Mouse (Mus musculus) hindbrain, embryonic 12.5 days (tissue): Measurements from ENCODE around the gene AI661453. TPM values are rescaled to one million over a fixed set of nuclear protein-coding genes. Genes with fewer than 3 reads are reported as not detected.
"Not testable (repeated sequence)": the region's sequence is repeated elsewhere in the genome, so short reads cannot be mapped to it uniquely, and the experiment has no call there.

ENCODE experiments used
- ATAC-seq: fragments of 200-750 bp; cut with Nextera tagmentation; 2 replicates; pipeline ENCODE4 v1.8.0; 2017; ENCODE audit warnings: moderate TSS enrichment; ENCODE audit not compliant: low FRiP score
- H3K27ac ChIP-seq: fragments of 300-500 bp; sonication (generic); 2 replicates; pipeline ENCODE4 v1.5.1; 2016; ENCODE audit warnings: mild to moderate bottlenecking
- H3K27me3 ChIP-seq: fragments of 300-500 bp; sonication (generic); 2 replicates; pipeline ENCODE4 v1.6.1; 2016; ENCODE audit warnings: mild to moderate bottlenecking
- H3K36me3 ChIP-seq: fragments of 300-500 bp; sonication (generic); 2 replicates; pipeline ENCODE4 v1.6.1; 2016; ENCODE audit warnings: mild to moderate bottlenecking
- H3K4me1 ChIP-seq: fragments of 300-500 bp; sonication (generic); 2 replicates; pipeline ENCODE4 v1.6.1; 2016
- H3K4me2 ChIP-seq: fragments of 300-500 bp; sonication (generic); replicated peaks from 2 replicates; pipeline ENCODE4 v1.6.1; 2016; ENCODE audit warnings: mild to moderate bottlenecking
- H3K4me3 ChIP-seq: fragments of 300-500 bp; sonication (generic); 2 replicates; pipeline ENCODE4 v1.5.1; 2016; ENCODE audit warnings: mild to moderate bottlenecking
- H3K9ac ChIP-seq: fragments of 300-500 bp; sonication (generic); 2 replicates; pipeline ENCODE4 v1.6.1; 2016; ENCODE audit warnings: mild to moderate bottlenecking, moderate library complexity
- H3K9me3 ChIP-seq: fragments of 300-500 bp; sonication (generic); replicated peaks from 2 replicates; pipeline ENCODE4 v1.6.1; 2016; ENCODE audit warnings: mild to moderate bottlenecking
- WGBS: fragments of 180-500 bp; shearing (Covaris S2); methylation state at CpG from one replicate; pipeline ENCODE4 v1.1.7; 2016; 5-methylcytosine and 5-hydroxymethylcytosine counted together
- polyA plus RNA-seq: library from polyadenylated mRNA; unstranded; fragments of >200 nt; fragmentation: Nextera tagmentation; extraction: Ambion mirVana; gene quantifications from 2 replicates; pipeline ENCODE4 v1.2.1, GENCODE M21; 2016

Gene AI661453
- polyA plus RNA-seq, 1 experiment from 2014 or later: 0.28 TPM

DNA sequence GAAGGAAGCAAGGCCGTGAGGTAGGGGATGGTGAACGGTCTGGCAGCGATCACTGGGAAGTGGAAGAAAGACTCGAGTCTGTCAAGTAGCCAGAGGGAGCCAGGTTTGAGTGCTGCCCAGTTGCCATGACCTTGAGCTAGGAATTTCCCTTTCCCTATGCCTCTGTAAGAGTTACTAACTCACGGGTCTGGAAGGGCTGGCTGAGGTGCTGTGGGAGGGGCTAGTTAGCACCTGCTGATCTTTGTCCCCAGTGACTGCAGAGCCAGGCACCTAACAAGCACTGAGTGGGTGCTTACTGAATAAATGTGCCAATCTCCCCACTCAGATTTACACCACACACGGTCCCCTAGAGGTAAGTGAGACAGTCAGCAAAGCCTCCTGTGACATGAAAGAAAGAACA is 57.2 kb downstream of the AI661453 start:
- Histone ChIP-seq H3K36me3 (peaks cover 91% of the 10 kb centered on the region), H3K27ac (no peak overlapping the region), H3K9ac (no peak overlapping the region), H3K4me3 (no peak overlapping the region), H3K9me3 (no peaks in the 10 kb centered on the region), H3K4me1 (no peaks in the 10 kb centered on the region), H3K4me2 (no peak overlapping the region), H3K27me3 (no peaks in the 10 kb centered on the region)
- 88% methylated on average over 6 of the region's 6 CpGs for WGBS
- no peak for ATAC-seq

DNA sequence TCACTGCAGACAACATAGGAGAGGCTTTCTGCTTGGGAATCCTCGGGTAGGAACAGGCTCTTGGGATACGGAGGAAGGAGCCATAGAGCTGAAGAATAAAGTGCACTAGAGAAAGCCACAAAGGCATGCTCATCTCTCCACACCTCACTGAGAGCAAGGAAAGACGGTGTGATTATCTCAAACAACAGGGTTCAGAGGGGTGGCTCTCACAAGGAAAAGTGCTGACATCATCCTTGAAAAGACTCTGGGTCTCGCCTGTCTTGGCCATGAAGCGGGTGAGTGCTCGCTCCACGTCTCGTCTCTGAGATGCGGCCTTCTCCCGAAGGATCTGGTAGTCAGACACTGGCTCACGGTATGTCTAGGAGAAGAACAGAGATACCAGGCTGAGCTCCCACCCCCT is 57.7 kb downstream of the AI661453 start:
- no peaks in the 10 kb centered on the region for H3K4me1 ChIP-seq
- ATAC-seq: no peak
- H3K36me3 ChIP-seq: peaks cover 91% of the 10 kb centered on the region
- no peak overlapping the region for H3K27ac ChIP-seq
- WGBS: 90% methylated on average over 11 of the region's 11 CpGs
- H3K9ac ChIP-seq: no peak overlapping the region
- H3K27me3 ChIP-seq: no peaks in the 10 kb centered on the region
- H3K4me2 ChIP-seq: no peak overlapping the region
- H3K4me3 ChIP-seq: no peak overlapping the region
- no peaks in the 10 kb centered on the region for H3K9me3 ChIP-seq

DNA sequence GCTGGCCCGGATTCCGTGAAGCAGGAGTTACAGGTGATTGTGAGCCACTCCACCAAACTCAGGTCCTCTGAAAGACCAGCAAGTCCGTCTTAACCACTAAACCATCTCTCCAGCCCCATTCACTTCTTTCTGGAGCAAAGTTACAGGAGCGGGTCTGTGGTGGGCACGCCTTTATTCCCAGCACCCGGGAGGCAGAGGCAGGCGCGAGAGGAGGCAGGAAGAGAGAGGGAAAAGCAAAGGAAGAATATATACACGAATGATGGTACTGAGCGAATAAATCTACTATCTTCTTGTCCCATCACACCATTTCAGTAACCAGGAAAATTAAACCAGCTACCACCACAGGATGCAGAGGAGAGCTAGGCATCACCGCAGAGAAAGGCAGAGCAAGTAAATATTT is 65.1 kb downstream of the AI661453 start:
- ATAC-seq: no peak
- no peak overlapping the region for H3K27ac ChIP-seq
- H3K4me2 ChIP-seq: peak overlapping the region; percentile 87

DNA sequence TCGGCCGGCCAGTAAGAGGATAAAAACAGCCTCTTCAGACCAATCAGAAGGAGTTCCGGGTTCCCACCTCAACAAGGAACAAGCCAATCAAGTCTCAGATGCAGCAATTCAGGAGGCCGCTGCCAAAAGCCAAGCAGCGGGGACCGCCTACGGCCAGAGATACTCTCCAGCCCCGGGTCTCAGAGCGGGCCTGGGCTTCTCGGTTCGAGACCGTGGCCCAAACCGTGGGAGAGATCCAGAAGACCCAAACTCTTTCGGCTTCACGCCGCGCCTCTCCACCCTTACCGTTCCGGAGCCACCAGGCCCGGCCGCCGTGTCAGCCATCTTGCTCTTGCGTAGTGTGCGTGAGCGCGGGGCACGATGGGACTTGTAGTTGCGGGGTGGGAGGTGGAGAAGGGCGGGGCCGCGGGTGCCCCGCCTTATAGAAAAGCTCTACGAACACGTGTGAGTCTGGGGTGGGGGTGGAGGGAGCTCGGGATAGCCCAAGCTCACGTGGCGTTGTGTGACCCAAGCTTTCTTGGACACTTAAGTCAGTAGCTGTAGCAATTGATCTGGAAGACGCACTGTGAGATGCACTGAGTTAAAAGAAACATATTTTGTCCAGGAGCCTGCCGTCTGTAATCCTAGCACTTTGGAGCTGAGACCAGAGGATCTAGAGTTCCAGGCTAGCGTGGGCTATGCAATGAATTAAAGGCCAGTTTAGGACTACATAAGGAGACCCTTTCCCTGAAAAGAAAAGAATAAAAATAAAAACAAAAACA is 65.7 kb downstream of the AI661453 start, which contains the start of gene Taf8:
TSS of gene Taf8 (minus strand) at position 347 of the 761 bp plus-strand sequence.
- Histone ChIP-seq H3K4me2 (peak within 1 kb of the TSS; percentile 87), H3K36me3 (peaks cover 18% of the 10 kb centered on the region), H3K4me1 (peaks cover 21% of the 10 kb centered on the region), H3K27me3 (no peaks in the 10 kb centered on the region), H3K9ac (peak within 1 kb of the TSS; percentile 63), H3K27ac (peak within 1 kb of the TSS; percentile 50), H3K4me3 (peak within 1 kb of the TSS; percentile 51), H3K9me3 (no peaks in the 10 kb centered on the region)
- WGBS: 2% methylated on average over 36 of the region's 40 CpGs
- ATAC-seq: peak; percentile 96

More for the DNA sequence above, 65.1 kb downstream of the AI661453 start:
- Histone ChIP-seq H3K4me1 (peaks cover 21% of the 10 kb centered on the region), H3K4me3 (peak overlapping the region; percentile 51), H3K36me3 (peaks cover 23% of the 10 kb centered on the region), H3K9ac (peak overlapping the region; percentile 63), H3K9me3 (no peaks in the 10 kb centered on the region), H3K27me3 (no peaks in the 10 kb centered on the region)
- WGBS: 8% methylated on average over 11 of the region's 11 CpGs

DNA sequence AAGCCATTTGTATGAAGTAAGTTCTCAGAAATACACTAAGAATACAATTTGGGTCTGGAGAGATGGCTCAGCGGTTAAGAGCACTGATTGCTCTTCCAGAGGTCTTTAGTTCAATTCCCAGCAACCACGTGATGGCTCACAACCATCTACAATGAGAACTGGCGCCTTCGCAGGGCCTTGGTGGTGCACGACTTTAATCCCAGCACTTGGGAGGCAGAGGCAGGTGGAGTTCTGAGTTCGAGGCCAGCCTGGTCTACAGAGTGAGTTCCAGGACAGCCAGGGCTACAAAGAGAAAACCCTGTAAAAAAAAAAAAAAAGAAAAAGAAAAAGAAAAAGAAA is 66.3 kb downstream of the AI661453 start:
- 0 out of 2 replicates have a peak overlapping the region, but pooled peaks have one; percentile 51 for H3K4me3 ChIP-seq
- WGBS: 82% methylated on average over 6 of the region's 6 CpGs
- H3K4me2 ChIP-seq: peak overlapping the region; percentile 54; the same call in 1 of the 2 replicates
- not testable (repeated sequence) for H3K27me3 ChIP-seq, H3K9ac ChIP-seq, ATAC-seq, H3K27ac ChIP-seq, H3K9me3 ChIP-seq
- H3K4me1 ChIP-seq: peaks cover 21% of the 10 kb centered on the region
- peaks cover 14% of the 10 kb centered on the region for H3K36me3 ChIP-seq

DNA sequence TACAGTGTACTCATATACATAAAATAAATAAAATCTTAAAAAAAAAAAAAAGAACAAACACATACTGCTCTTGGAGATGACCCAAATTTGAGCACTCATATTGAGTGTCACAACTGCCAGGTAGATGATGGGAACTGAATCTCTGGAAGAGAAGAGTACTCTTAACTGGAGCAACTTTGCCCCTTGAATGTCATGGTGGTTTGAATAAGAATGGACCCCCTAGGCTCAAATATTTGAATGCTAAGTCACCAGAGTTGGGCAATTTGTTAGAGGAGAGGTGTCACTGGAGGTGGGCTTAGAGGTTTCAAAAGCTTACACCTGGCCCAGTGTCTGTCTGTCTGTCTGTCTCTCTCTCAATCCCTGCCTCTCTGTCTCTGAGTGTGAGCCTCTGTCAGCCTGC is 67.3 kb downstream of the AI661453 start:
- Histone ChIP-seq H3K4me3 (no peak overlapping the region), H3K27me3 (no peaks in the 10 kb centered on the region), H3K27ac (no peak overlapping the region), H3K9me3 (no peaks in the 10 kb centered on the region), H3K4me2 (no peak overlapping the region), H3K36me3 (peaks cover 7% of the 10 kb centered on the region), H3K9ac (no peak overlapping the region), H3K4me1 (peaks cover 25% of the 10 kb centered on the region)
- ATAC-seq: no peak

DNA sequence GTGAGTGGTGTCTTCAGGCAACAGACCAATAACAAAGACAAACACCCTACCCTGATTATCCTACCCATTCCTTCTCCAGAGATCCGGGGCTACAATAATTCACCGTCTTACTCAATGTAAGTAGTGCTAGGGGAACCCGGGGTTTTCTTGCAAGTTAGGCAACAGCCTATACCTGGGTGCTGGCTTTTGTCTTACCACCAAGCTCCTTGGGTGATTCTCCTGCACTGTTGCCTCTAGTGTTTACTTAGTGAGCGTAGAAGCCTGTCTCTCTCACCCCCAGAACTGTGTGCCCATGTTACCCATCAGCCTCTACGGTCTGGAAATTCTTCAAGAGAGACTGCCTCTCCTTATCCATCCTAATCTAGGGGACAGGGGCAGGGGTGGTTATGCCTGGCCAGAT is 67.8 kb downstream of the AI661453 start:
- H3K4me3 ChIP-seq: peak overlapping the region; percentile 24; the same call in 1 of the 2 replicates
- no peak overlapping the region for H3K9ac ChIP-seq
- H3K27me3 ChIP-seq: no peaks in the 10 kb centered on the region
- no peaks in the 10 kb centered on the region for H3K9me3 ChIP-seq
- H3K4me1 ChIP-seq: peaks cover 27% of the 10 kb centered on the region
- peaks cover 1% of the 10 kb centered on the region for H3K36me3 ChIP-seq
- ATAC-seq: no peak
- H3K4me2 ChIP-seq: peak overlapping the region; percentile 65
- 75% methylated on average over 5 of the region's 5 CpGs for WGBS
- no peak overlapping the region for H3K27ac ChIP-seq

DNA sequence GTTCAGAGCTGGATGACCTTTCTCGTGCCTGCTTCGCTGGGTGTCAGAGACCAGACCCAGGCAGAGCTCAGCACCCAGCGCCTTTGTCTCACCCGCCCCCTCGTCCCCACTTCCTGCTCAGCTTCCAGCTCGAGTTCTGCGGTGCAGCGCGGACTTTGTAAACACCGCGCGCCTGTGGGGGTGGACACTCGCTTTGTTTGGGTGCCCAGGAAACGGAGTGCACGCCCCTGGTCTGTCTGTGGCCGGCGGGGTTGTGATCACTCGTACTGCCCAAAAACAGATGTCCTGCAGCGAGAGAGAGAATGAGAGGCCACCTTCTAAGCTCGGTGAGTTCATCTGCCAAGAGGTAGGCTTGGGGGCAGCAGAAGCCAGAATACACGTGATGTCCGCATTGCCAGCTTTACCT is 68.5 kb downstream of the AI661453 start, which contains the start of gene Ccnd3:
TSS of gene Ccnd3 (plus strand) at position 111 of the 406 bp plus-strand sequence.
- Histone ChIP-seq H3K9me3 (no peaks in the 10 kb centered on the region), H3K27ac (0 out of 2 replicates have a peak within 1 kb of the TSS, but pooled peaks have one; percentile 7), H3K4me3 (peak within 1 kb of the TSS; percentile 24), H3K4me1 (peaks cover 27% of the 10 kb centered on the region), H3K4me2 (peak within 1 kb of the TSS; percentile 65), H3K9ac (peak within 1 kb of the TSS; percentile 49), H3K36me3 (no peaks in the 10 kb centered on the region), H3K27me3 (no peaks in the 10 kb centered on the region)
- WGBS: 2% methylated on average over 22 of the region's 22 CpGs
- no peak for ATAC-seq

DNA sequence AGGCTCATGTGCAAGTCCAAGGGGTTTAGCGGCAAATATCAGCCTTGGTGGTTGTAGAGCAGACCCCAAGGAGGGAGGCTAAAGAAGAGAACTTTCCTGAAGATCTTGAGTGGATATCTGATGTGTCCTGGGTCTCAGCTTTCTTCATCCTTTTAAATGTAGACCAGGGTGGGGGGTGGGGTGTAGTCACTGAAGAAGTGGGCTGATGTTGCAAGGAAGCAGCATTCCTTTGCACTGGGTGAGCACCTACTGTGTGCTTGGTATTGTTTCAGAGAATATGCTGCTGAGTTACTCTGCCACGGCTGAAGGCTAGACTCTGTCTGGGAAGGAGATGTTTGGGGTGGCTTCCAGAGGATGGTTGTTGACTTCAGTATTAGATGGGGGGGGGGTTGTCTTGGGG is 69.2 kb downstream of the AI661453 start:
- 66% methylated on average over 2 of the region's 2 CpGs for WGBS
- no peak overlapping the region for H3K9ac ChIP-seq

DNA sequence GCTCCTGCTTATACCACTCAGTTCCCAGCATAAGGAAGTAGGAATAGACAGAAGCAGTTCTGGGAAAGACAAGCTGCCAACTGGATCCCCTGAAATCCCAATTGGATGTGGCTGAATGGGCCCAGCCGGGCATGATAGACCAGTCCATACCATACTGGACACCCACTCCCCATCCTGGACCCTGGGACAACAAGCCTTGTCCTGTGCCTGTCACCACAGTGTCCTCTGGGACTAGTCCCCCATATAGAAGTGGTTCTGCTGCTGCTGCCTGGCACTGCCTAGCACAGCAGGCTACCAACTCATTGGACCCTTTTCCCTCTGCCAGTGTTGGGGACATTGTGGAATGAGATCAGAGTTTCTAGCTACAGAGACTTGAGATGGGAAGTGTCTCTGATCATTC is 69.6 kb downstream of the AI661453 start:
- 100% methylated on average over 1 of the region's 1 CpGs for WGBS
- H3K27ac ChIP-seq: no peak overlapping the region
- no peak overlapping the region for H3K4me3 ChIP-seq
- no peaks in the 10 kb centered on the region for H3K36me3 ChIP-seq
- H3K4me2 ChIP-seq: no peak overlapping the region
- H3K4me1 ChIP-seq: peaks cover 23% of the 10 kb centered on the region
- no peak overlapping the region for H3K9ac ChIP-seq
- H3K9me3 ChIP-seq: no peaks in the 10 kb centered on the region
- ATAC-seq: no peak
- H3K27me3 ChIP-seq: no peaks in the 10 kb centered on the region

More for the DNA sequence above, 69.2 kb downstream of the AI661453 start:
- H3K27ac ChIP-seq: 0 out of 2 replicates have a peak overlapping the region, but pooled peaks have one; percentile 7
- H3K27me3 ChIP-seq: no peaks in the 10 kb centered on the region
- peaks cover 27% of the 10 kb centered on the region for H3K4me1 ChIP-seq
- no peaks in the 10 kb centered on the region for H3K36me3 ChIP-seq
- no peaks in the 10 kb centered on the region for H3K9me3 ChIP-seq
- 0 out of 2 replicates have a peak overlapping the region, but pooled peaks have one; percentile 24 for H3K4me3 ChIP-seq
- peak overlapping the region; percentile 65 for H3K4me2 ChIP-seq
- no peak for ATAC-seq

DNA sequence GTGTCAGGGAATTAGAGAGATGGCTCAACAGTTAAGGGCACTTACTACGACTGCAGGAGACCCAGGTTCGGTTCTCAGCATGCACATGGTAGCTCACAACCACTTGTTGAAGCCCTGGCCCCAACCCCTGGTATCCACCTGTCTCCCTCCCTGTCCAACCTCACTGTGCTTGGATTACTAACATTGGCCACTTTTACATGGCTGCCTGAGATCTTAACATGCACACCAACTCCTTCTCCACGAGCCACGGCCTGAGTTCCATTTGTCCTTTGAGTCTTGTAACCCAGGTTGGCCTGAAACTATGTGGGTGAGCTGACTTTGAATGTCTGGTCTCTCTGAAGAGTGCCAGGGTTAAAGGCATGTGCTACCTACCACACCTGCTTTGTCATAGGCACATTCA is 70.3 kb downstream of the AI661453 start:
- no peaks in the 10 kb centered on the region for H3K27me3 ChIP-seq
- 93% methylated on average over 4 of the region's 4 CpGs for WGBS
- no peaks in the 10 kb centered on the region for H3K36me3 ChIP-seq
- no peak overlapping the region for H3K4me2 ChIP-seq
- no peak overlapping the region for H3K9ac ChIP-seq
- ATAC-seq: no peak
- no peak overlapping the region for H3K27ac ChIP-seq
- H3K9me3 ChIP-seq: no peaks in the 10 kb centered on the region
- H3K4me1 ChIP-seq: peaks cover 21% of the 10 kb centered on the region
- no peak overlapping the region for H3K4me3 ChIP-seq

DNA sequence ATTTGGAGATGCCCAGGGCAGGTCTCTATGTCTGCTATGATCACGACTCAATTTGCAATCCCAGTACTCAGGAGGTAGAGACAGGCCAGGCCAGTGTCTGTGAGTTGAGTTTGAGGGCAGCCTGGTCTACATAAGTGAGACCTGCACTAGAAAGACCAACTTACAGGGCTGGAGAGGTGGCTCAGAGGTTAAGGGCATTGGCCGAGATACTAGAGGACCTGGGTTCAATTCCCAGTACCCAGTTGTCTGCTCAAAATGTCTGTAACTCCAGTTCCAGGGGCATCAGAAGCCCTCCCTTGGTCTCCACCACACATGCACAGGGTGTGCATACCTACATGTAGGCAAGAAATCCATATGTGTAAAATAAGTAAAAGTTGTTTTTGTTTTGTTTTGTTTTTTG is 71.1 kb downstream of the AI661453 start:
- no peaks in the 10 kb centered on the region for H3K9me3 ChIP-seq
- H3K4me2 ChIP-seq: no peak overlapping the region
- H3K27me3 ChIP-seq: no peaks in the 10 kb centered on the region
- WGBS: 88% methylated on average over 2 of the region's 2 CpGs
- H3K4me1 ChIP-seq: peaks cover 21% of the 10 kb centered on the region
- H3K4me3 ChIP-seq: no peak overlapping the region
- no peaks in the 10 kb centered on the region for H3K36me3 ChIP-seq
- no peak for ATAC-seq
- H3K27ac ChIP-seq: no peak overlapping the region
- H3K9ac ChIP-seq: no peak overlapping the region
